In genomic region chr3:154057464-154057863, GRCm38 (mm10) we compare ENCODE assay signal across 12 mouse cellular contexts.
"Had no signal": no experiment of that assay in that cellular context is flagged by ENCODE, and none has a peak within 500 bp of the region (broad histone marks: within the 10 kb centered on the region; RNA-seq: fewer than 3 reads in every experiment).

No protein-coding gene starts in this region.

- ATAC-seq: intestine, embryonic 15.5 days; lung, postnatal 0 days; midbrain, embryonic 15.5 days had no signal

- H3K4me2 ChIP-seq: intestine, embryonic 15.5 days; midbrain, embryonic 15.5 days had no signal

- H3K9ac ChIP-seq: intestine, embryonic 15.5 days; midbrain, embryonic 15.5 days had no signal

- H3K4me3 ChIP-seq: intestine, embryonic 15.5 days; left cerebral cortex, adult 2 months; limb, embryonic 10.5 days; midbrain, embryonic 10.5 days; midbrain, embryonic 15.5 days had no signal

- H3K36me3 ChIP-seq: intestine, embryonic 15.5 days; limb, embryonic 10.5 days; midbrain, embryonic 10.5 days; midbrain, embryonic 15.5 days had no signal

- H3K27me3 ChIP-seq: intestine, embryonic 15.5 days; midbrain, embryonic 15.5 days had no signal

- H3K4me1 ChIP-seq: intestine, embryonic 15.5 days; midbrain, embryonic 15.5 days had no signal

- DNase-seq: kidney, adult 2 months; kidney, postnatal 25 days; lung, adult 2 months; lung, postnatal 36 days; right cerebral cortex, postnatal 14 days; thymus, postnatal 36 days had no signal

- H3K27ac ChIP-seq: intestine, embryonic 15.5 days; left cerebral cortex, adult 2 months; limb, embryonic 10.5 days; midbrain, embryonic 10.5 days; midbrain, embryonic 15.5 days had no signal

- H3K9me3 ChIP-seq: intestine, embryonic 15.5 days; limb, embryonic 10.5 days; midbrain, embryonic 10.5 days; midbrain, embryonic 15.5 days had no signal
